Mouse (Mus musculus): ENCODE measurements at regions not wholly inside any gene's neighbourhood (a gene's known extent, or its start where the extent isn't known, plus 50 kb on each side); places are given as distances from the start of the nearest gene placed in this dataset.

GRCm38 (mm10) chr4:83915871-83916270 lies 390.5 kb downstream of the Ccdc171 start:
- no peaks in the 10 kb centered on the region for H3K27me3 ChIP-seq (ENCODE audit: control insufficient read depth, insufficient read depth, low read length)
- no peak overlapping the region for H3K27ac ChIP-seq (ENCODE audit: insufficient read depth, low read depth, low read length)
- 55% methylated on average over 4 of the region's 4 CpGs for WGBS
- no peak overlapping the region for H3K4me3 ChIP-seq (ENCODE audit: low read depth, low read length)
- no peak for TF ChIP-seq POLR2A (IDR thresholded peaks at IDR 0.05; ENCODE audit: low read depth, low read length)
- no peak for TF ChIP-seq CTCF (IDR thresholded peaks at IDR 0.05; ENCODE audit: extremely low read depth, insufficient read length, insufficient replicate concordance, low read depth, low read length)
- no peaks in the 10 kb centered on the region for H3K36me3 ChIP-seq (ENCODE audit: control insufficient read depth, insufficient read depth, low read length)
- no peaks in the 10 kb centered on the region for H3K4me1 ChIP-seq (ENCODE audit: control insufficient read depth, insufficient read depth, insufficient read length, low read length)

DNA sequence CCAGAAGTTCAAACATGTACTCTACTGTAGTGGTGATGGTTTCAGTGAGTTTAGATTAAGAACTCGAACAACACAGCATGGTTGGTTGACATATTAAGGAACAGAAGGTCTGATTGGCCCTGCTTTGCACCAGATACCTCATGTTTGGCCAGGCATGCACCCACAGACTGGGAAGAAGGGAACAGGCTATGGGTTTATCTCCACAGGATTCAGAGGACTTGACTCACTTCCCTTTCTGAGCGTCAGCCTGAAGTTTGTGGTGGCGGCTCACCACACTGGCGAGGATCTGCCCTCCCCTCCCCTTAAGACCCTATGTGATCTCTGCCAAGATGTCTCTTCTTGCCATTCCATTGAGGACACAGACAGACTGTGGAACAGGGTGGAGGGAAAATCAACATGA lies 391.7 kb downstream of the Ccdc171 start:
- Histone ChIP-seq H3K27ac (ENCODE audit: insufficient read depth, low read depth, low read length) (no peak overlapping the region), H3K4me3 (ENCODE audit: low read depth, low read length) (no peak overlapping the region), H3K4me1 (ENCODE audit: control insufficient read depth, insufficient read depth, insufficient read length, low read length) (no peaks in the 10 kb centered on the region), H3K36me3 (ENCODE audit: control insufficient read depth, insufficient read depth, low read length) (no peaks in the 10 kb centered on the region), H3K27me3 (ENCODE audit: control insufficient read depth, insufficient read depth, low read length) (no peaks in the 10 kb centered on the region)
- whole genome bisulfite sequencing: 80% methylated on average over 4 of the region's 4 CpGs
- TF ChIP-seq CTCF (IDR thresholded peaks at IDR 0.05; ENCODE audit: extremely low read depth, insufficient read length, insufficient replicate concordance, low read depth, low read length) (no peak), POLR2A (IDR thresholded peaks at IDR 0.05; ENCODE audit: low read depth, low read length) (no peak)

GRCm38 (mm10) chr4:83918093-83918492 lies 392.7 kb downstream of the Ccdc171 start:
- H3K4me3 ChIP-seq (ENCODE audit: low read depth, low read length): no peak overlapping the region
- H3K27me3 ChIP-seq (ENCODE audit: control insufficient read depth, insufficient read depth, low read length): no peaks in the 10 kb centered on the region
- H3K27ac ChIP-seq (ENCODE audit: insufficient read depth, low read depth, low read length): no peak overlapping the region
- H3K36me3 ChIP-seq (ENCODE audit: control insufficient read depth, insufficient read depth, low read length): no peaks in the 10 kb centered on the region
- WGBS: 89% methylated on average over 3 of the region's 3 CpGs
- no peaks in the 10 kb centered on the region for H3K4me1 ChIP-seq (ENCODE audit: control insufficient read depth, insufficient read depth, insufficient read length, low read length)
- TF ChIP-seq CTCF (IDR thresholded peaks at IDR 0.05; ENCODE audit: extremely low read depth, insufficient read length, insufficient replicate concordance, low read depth, low read length) (no peak), POLR2A (IDR thresholded peaks at IDR 0.05; ENCODE audit: low read depth, low read length) (no peak)

GRCm38 (mm10) chr4:83919041-83919440 lies 393.7 kb downstream of the Ccdc171 start:
- Histone ChIP-seq H3K36me3 (ENCODE audit: control insufficient read depth, insufficient read depth, low read length) (no peaks in the 10 kb centered on the region), H3K4me1 (ENCODE audit: control insufficient read depth, insufficient read depth, insufficient read length, low read length) (no peaks in the 10 kb centered on the region), H3K4me3 (ENCODE audit: low read depth, low read length) (no peak overlapping the region), H3K27me3 (ENCODE audit: control insufficient read depth, insufficient read depth, low read length) (no peaks in the 10 kb centered on the region), H3K27ac (ENCODE audit: insufficient read depth, low read depth, low read length) (no peak overlapping the region)
- 70% methylated on average over 1 of the region's 1 CpGs for WGBS
- TF ChIP-seq POLR2A (IDR thresholded peaks at IDR 0.05; ENCODE audit: low read depth, low read length) (no peak), CTCF (IDR thresholded peaks at IDR 0.05; ENCODE audit: extremely low read depth, insufficient read length, insufficient replicate concordance, low read depth, low read length) (no peak)

DNA sequence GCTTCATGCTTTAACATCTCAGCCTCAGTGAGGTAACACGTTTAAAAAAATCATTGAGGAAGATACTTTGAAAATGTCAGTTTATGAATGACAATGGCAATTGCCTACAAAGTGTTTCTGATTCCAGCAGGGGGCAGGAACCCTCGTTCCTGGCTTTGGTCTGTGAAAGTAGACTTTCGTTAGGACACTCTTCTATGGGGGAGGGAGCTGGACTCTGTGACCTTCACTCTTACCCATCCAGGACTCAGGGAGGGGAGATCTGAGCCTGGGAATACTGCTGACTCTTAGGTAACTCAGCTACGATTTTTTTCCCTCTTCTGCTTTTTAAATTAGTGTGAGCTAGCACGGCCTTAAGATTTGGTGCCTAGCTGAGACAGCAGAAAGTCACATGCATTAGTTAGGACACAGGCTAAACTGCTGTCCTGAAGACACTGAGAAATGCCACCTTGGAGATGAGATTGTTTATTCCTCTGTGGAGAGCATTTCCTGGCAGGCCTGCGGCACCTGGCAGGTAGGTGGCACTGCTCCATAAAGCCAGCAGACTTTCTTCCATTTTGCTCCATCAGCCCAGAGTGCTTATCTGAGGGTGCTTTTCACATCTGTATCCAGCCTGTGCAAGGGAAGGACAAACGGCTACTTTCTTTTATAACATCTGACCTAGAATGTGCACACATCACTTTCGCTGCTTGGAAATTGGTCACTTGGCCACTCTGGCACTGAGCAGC lies 399.9 kb downstream of the Ccdc171 start:
- 58% methylated on average over 8 of the region's 8 CpGs for WGBS
- Histone ChIP-seq H3K27ac (ENCODE audit: insufficient read depth, low read depth, low read length) (no peak overlapping the region), H3K36me3 (ENCODE audit: control insufficient read depth, insufficient read depth, low read length) (no peaks in the 10 kb centered on the region), H3K4me3 (ENCODE audit: low read depth, low read length) (no peak overlapping the region), H3K27me3 (ENCODE audit: control insufficient read depth, insufficient read depth, low read length) (no peaks in the 10 kb centered on the region), H3K4me1 (ENCODE audit: control insufficient read depth, insufficient read depth, insufficient read length, low read length) (no peaks in the 10 kb centered on the region)
- TF ChIP-seq POLR2A (IDR thresholded peaks at IDR 0.05; ENCODE audit: low read depth, low read length) (no peak), CTCF (IDR thresholded peaks at IDR 0.05; ENCODE audit: extremely low read depth, insufficient read length, insufficient replicate concordance, low read depth, low read length) (no peak)

GRCm38 (mm10) chr4:83926195-83926731 lies 400.9 kb downstream of the Ccdc171 start:
- Histone ChIP-seq H3K36me3 (ENCODE audit: control insufficient read depth, insufficient read depth, low read length) (no peaks in the 10 kb centered on the region), H3K27me3 (ENCODE audit: control insufficient read depth, insufficient read depth, low read length) (no peaks in the 10 kb centered on the region), H3K4me3 (ENCODE audit: low read depth, low read length) (no peak overlapping the region), H3K4me1 (ENCODE audit: control insufficient read depth, insufficient read depth, insufficient read length, low read length) (no peaks in the 10 kb centered on the region), H3K27ac (ENCODE audit: insufficient read depth, low read depth, low read length) (no peak overlapping the region)
- 51% methylated on average over 11 of the region's 11 CpGs for WGBS
- TF ChIP-seq CTCF (IDR thresholded peaks at IDR 0.05; ENCODE audit: extremely low read depth, insufficient read length, insufficient replicate concordance, low read depth, low read length) (no peak), POLR2A (IDR thresholded peaks at IDR 0.05; ENCODE audit: low read depth, low read length) (no peak)

DNA sequence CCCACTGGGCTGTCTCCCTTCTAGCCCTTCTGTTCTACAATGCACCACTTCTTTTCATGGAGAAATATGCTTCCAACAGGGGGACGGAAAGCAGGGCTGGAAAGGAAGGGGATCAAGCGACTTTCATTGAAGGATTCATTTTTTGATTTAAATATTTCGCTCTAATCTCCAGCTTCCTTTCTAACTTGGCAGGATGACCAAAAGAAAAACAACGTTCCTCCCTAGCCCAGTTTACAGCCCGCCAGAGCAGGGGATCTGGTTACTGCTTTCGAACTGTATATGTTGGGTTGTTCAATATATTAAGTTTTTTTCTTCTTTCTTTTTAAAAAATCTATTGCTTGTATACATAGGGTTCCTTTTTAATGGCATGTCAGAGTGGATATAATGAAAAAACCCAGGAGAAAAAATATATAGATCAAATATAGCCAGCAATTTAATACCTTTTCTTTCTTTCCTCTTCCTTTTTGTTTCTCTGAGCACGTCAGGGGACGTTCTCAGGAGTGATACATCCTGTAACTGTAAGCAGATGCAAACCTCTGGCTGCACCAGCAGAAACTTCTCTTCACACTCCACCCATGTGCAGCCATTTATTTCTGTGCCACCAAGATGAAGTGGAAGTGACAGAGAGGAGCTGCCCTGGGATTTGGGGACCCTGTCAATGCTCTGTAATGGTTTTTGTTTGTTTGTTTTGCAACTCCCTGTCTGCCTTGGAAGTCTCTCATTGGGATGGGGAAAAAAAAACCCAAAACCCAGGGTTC lies 406.7 kb downstream of the Ccdc171 start:
- H3K4me1 ChIP-seq (ENCODE audit: control insufficient read depth, insufficient read depth, insufficient read length, low read length): no peaks in the 10 kb centered on the region
- no peaks in the 10 kb centered on the region for H3K36me3 ChIP-seq (ENCODE audit: control insufficient read depth, insufficient read depth, low read length)
- no peak overlapping the region for H3K4me3 ChIP-seq (ENCODE audit: low read depth, low read length)
- no peak overlapping the region for H3K27ac ChIP-seq (ENCODE audit: insufficient read depth, low read depth, low read length)
- no peaks in the 10 kb centered on the region for H3K27me3 ChIP-seq (ENCODE audit: control insufficient read depth, insufficient read depth, low read length)
- TF ChIP-seq CTCF (IDR thresholded peaks at IDR 0.05; ENCODE audit: extremely low read depth, insufficient read length, insufficient replicate concordance, low read depth, low read length) (no peak), POLR2A (IDR thresholded peaks at IDR 0.05; ENCODE audit: low read depth, low read length) (no peak)
- 72% methylated on average over 8 of the region's 8 CpGs for WGBS

Data from small intestine, adult 2 months (tissue).